Mouse (Mus musculus): Measurements from ENCODE around the gene Exoc3l2.
"Not testable (repeated sequence)": the region's sequence is repeated elsewhere in the genome, so short reads cannot be mapped to it uniquely, and the experiment has no call there.

Exoc3l2 gene

DNA sequence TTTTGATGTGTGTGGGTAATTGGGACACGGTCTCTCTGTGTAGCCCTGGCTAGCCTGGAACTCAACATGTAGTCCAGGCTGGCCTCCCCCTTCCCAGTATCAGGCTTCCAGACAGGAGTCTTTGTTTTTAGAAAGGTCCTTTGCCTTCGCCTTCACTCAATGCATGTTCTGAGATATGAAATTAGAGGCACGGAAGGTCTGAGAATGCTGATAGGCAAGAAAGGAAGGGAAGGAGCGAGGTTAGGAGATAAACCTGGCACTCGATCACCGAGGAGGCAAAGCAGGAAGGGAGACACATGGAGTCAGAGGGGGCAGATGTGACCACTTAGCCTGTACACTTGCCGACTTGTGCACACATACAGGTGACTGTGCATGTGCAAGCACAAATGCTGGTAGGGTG, 23.4 kb downstream of the Exoc3l2 start:
- DNase-seq (ENCODE audit: low read depth, low spot score): no peak

DNA sequence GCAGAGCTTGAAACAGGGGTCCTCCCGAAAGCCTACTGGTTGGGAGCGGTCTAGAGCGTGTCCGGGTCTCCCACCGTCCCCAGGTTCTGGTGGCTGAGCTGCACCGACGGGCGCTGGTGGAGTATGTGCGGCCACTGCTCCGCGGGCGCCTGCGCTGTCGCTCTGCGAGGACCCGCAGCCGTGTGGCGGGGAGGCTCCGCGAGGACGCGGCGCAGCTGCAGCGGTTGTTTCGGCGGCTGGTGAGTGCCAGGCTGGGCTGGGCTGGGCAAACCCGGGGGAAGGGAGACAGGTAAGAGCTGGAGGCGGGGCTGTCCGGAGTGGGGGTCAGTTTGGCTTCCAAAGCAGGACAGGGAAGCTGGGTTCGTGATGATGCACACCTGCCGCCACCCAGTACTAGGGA, 26.4 kb downstream of the Exoc3l2 start:
- DNase-seq (ENCODE audit: low read depth, low spot score): peak; percentile 18

DNA sequence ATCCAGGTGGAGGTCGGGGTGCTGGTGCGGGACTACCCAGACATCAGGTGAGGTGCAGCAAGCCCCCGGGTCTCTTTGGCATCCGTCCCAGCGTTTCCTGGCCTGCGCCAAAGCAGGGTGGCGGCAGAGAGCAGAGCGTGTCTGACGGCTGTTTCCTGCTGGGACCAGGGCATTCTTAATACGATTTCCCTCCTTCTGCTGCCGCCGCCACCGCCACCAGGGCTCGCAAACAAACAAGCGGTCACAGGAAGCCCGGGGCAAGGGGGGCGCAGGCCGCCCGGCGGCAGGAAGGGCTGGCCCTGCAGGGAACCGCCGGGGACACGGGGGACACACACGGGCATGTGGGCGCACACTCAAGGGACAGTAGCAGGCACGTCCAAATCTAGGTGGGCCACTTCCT, 28.6 kb downstream of the Exoc3l2 start:
- no peak for DNase-seq (ENCODE audit: low read depth, low spot score)

DNA sequence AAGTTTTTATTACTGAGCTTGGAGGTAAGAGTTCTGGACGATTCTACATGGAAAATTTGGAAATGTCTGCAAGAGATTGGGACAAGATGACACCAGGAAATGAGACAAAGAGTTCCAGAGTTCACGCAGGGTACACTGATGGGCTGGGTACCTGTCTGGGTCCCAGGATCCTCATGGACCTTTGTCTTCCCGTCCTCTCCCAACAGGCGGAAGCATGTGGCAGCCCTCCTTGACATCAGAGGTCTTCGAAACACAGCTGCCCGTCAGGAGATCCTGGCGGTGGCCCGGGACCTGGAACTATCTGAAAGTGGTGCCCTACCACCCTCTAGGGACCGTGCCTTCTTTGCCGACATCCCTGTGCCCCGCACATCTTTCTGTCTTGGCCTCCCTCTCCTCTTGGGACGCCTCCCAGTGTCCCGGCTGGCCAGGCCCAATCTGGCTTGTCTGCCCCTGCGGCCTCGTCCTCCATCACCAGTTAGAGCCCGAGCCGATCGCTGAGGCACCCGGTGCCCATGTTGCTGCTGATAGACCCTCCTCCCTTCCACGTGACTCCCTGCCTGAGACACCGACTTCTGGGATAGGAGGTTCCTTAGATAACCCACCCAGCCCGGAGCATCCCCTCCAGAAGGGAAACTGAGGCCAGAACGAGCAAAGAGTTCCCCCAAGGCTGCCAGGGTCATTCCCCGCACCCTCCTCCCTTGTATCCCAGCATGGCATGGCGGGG, 31.8 kb downstream of the Exoc3l2 start:
- no peak for DNase-seq (ENCODE audit: low read depth, low spot score)

DNA sequence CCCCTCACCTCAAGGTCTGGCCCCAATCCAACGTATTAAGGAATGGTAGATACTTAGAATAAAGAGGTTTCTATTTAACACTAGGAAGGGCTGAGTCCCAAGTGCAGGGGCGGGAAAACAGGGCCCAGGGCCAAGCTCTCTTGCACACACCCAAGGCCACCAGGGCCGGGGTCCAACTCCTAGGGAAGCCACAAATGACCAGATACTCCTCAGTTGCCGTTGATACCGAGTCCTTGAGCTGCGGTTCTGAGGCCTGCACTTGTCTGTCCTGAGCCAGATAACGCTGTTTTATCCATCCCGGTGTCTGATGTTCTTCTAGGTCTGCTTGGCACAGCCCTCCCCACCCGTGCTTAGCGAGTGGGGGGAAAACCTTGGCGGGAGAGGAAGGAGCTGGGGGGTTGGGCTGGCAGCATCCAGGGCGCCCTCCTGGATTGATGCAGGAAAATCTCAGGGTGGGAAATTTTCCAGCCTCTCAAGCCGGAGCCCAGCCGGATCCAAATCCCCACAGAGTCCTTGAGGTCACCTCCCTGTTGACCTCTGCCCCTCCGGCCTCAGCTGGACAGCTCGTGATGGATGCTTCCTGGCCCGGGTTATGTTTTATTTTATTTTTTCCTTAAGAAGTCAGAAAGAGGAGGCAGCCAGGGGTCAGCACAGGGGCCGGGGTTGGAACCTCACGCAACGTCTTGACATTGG, 32.5 kb downstream of the Exoc3l2 start:
- no peak for DNase-seq (ENCODE audit: low read depth, low spot score)

DNA sequence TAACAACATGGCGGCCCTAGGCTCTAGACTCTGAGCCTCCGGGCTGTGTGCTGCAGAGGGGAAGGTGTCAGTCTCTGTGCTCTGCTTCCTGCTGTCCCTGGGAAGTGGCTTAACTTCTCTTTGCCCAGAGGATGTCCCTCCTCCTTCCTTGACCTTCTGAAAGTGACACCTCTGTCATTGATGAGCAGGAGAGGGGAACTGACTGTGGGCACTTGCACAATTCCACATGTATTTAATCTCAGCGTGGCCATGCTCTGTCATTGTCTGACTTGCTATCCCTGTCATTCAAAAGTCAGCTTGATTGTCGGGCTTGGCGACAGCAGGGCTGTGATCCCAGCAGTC, 33.1 kb downstream of the Exoc3l2 start:
- no peak for DNase-seq (ENCODE audit: low read depth, low spot score)

DNA sequence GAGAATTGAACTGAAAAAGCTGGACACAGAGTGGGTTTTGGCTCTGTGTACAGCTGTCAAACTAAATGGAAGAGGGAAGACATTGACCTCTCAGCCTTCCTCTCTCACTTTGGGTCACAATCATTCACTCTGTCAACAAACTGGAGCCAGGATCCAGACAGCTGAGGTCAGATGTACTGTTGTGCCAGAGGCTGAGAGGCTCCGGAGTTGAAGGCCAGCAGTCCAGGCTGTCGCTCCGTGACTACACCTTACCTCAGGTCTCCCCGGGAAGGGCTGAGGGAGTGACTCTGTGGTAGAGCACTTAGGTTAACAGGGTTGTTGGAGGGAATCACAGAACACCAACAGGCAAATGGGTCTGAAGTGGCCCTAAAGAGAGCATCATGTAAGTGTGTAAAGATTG, 35.2 kb downstream of the Exoc3l2 start:
- no peak for DNase-seq (ENCODE audit: low read depth, low spot score)

DNA sequence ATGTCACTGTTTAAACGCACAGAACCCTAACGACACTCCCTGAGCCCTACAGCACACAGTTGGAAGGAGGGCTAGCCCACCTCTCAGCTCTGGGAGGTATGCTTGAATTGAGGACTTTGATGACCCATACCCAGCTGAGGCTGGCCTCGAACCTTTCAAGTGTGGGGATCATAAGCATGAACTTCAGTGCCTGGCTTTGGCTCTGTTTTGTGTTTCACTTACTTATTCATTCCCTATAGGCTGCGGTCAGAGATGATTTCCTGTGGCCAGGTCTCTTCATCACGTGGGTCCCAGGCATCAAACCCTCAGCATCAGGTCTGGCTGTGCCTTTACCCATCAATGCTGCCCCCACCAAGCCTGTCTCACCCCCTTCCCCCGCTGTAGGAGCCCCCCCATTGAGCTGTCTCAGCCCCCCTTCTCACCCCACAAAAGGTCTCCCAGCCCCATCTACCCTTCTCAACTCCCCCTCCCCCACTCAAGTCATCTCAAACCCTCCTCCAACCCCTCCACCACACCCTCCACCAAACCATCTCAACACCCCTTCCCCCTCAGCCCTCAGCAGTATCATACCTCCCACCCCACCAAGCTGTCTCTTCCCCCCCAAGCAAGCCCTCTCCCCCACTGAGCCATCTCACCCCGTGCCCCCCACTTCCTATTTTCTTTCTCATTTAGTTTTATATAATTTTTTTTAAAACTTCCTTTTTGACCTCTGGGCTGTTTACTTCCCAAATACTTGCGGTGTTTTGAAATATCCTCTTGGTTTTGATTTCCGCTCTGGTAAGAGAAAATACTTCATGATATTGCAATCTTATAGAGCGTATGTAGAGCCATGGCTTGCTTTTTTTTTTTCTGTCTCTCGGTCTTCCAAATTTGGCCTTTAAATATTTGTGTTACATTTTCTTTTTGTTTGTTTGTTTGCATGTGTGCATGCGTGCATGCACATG, 37.6 kb downstream of the Exoc3l2 start:
- no peak for DNase-seq (ENCODE audit: low read depth, low spot score)

DNA sequence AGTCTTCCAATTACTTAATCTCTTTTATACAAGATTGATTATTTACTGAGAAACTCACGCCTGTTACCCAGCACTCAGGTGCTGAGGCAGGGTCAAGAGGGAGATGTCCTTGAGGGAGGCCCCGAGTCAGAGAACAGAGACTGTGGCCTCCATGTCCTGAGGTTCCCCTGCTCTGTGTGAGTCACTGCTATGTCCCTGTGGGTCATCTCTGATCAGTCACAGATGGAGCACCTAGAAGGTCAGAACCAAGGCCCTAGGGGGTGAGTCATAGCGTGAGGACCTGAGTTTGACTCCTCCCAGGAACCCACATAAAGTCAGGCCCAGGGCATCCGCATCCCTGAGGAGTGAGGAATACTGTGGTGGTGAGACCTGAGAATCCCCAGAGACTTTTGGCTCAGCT, 38.5 kb downstream of the Exoc3l2 start:
- no peak for DNase-seq (ENCODE audit: low read depth, low spot score)

DNA sequence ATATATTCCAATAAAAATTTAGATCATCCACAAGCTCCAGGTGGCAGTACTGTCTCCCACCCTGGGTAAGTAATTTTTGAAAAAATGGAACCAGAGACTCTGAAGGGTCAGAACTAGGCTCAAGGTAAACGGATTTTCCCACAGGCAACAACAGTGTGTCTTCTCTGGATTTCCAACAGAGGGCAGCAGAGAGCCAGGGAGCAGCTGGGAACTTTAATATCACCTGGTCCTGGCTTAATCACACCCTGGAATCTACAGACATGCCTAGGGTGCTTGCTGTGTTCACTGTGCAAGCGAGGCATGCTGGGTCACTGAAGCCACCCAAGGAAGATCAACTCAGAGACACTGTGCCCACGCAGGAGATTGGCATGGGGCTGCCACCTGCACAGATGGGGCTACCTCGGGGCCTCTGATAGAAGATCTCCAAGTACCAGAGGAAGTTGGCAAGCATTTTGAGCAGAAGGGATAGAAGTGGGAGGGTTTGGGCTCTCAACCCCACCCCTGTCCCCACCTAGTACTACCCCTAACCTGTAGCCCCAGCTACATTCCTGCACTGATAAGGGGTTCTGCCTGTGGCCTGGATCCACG, 40.4 kb downstream of the Exoc3l2 start:
- DNase-seq (ENCODE audit: low read depth, low spot score): peak; percentile 78

DNA sequence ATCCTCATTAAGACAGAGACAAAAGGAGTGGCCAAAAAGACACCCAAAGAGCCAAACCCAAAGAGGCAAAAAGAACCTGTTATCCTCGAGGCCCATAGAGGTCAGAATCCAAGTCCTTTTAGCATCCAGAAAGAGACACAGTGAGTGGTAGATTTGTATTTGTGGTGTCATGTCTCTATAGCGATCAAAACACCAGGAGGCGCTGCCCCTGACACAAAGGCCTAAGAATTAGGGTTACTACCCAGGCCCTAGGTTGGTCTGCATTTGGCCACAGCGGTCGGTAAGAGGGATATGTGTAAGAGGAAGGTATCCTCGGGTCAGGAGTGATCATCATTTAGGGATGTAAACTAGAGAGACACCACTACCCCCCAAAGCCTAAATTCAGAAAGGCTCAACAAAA, 43.2 kb downstream of the Exoc3l2 start:
- DNase-seq (ENCODE audit: low read depth, low spot score): no peak

DNA sequence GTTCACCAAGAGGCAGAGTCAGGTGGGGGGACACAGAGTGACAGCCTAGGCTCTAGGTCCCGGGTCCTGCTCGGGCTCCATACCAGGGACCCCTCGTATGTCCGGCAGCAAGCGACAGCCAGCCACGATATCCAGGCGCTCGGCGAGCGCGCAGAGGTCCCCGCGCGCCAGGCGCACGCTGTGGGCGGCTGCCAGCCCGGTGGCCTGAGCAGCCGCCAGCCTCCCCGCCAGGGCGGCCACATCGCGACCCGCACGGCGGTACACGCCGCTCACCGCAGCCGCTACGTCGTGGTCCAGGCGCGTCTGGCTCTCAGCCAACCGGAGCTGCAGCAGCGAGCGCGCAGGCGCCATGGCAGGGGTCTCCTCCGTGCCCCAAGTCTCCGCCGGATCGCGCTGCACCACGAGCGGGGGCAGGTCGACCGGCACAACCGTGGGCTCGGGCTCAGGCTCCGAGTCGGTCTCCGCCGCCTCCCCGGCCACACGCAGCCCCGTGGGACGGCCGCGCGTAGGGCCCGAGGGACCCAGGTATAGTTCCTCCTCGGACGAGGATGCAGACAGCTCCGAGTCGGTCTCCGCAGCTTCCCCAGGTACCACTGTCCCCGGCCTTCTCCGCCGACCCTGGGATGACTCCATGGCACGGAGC, 44.0 kb downstream of the Exoc3l2 start:
- peak; percentile 50 for DNase-seq (ENCODE audit: low read depth, low spot score)

DNA sequence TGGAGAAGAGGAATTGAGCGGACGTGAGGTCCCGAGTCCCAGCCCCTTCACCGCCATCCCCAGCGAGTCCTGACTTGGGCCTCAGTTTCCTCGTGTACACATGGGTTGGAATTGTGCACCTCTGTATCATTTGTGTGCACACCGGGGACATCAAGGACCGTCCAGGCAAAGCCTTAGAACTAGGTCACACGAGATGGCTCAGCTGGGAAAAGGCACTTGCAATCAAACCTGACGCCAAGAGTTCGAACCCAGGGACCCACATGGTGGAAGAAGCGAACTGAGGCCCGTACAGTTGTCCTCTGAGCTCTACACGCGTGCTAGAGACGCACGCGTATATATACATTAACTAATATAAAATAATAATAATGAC, 44.5 kb downstream of the Exoc3l2 start:
- no peak for DNase-seq (ENCODE audit: low read depth, low spot score)

DNA sequence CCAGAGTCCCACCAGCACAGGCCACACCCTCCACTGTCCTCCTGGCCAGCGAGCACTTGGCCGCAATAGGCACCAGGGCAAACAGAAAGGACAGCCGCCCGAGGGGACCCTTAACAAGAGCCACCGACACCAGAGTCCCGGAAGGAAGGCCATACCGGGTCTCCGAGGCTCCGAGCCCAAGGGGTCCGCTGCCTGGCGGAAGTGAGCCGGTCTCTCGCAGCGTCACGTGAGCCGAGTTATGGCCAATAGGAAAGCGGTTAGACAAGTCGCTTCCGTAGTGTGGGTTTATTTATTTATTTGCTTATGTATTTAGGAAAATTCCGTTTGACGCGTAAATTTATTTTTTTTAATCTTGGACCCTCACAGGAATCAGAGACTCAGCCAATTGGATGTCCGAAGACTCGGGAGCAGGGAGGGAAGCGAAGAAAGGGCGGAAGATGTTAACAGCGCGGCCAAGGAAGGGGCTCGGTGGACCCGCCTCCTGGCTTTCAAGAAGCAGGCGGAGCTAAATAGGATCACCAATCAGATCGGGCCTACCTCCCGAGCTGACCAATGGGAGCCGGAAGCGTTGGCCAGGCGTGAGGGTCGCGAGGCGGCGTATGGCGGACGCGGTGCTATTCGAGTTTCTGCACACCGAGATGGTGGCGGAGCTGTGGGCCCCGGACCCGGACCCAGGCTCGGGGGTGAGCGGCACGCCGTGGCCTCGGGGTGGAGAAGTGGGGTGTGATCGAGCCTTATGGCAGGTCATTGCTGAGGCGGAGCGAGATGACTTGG, 45.2 kb downstream of the Exoc3l2 start, which contains the start of the genes Bloc1s3 and Trappc6a:
Gene Bloc1s3, minus strand, starts transcription at position 218 of the 774 bp plus-strand sequence.
Gene Trappc6a, plus strand, starts transcription at position 246 of the 774 bp plus-strand sequence.
- peak; percentile 97 for DNase-seq (ENCODE audit: low read depth, low spot score)

DNA sequence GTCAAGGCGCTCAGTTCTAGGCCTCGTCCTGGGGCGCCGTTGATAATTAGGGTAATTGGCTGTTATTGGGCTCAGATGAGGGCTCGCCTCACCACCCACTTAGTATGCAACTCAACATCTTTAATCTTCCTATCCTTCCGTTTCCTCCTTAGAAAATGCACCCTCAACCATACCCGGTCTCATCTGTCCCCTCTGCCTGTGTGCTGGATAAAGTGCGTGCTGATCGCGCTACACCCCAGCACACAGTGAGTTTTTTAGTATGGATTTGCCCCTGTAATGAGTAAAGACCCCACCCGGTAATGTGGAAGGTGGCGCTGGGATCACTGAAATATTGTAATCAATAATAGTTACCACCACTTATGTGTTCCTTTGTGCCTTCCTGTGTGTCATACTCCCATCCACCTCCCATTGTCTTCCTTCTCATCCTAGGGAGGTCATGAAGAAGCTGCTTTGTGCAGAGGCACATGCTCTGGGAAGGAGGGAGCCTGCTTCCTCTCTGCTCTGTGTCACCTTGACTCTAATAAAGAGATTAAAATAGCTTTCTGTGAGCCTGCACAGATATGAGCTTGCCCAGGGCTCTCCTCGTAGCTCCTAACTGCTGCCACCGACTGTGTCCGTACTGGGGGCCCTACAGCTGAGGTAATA, 45.9 kb downstream of the Exoc3l2 start:
- peak; percentile 22 for DNase-seq (ENCODE audit: low read depth, low spot score)

DNA sequence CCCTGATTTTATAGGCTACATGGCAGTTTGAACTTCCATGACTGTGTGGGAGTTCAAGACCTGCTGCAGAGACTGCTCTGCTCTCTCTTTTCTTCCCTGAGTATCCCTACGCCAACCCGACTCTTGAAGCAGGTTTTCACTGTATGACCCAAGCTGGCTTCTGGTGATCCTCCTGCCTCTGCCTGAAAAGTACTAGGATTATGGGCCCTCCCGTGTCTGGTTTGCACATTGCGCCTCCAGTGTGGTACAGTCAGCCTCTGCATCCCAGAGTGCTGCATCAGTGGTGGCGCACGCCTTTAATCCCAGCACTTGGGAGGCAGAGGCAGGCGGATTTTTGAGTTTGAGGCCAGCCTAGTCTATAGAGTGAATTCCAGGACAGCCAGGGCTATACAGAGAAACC, 46.7 kb downstream of the Exoc3l2 start:
- DNase-seq (ENCODE audit: low read depth, low spot score): no peak

DNA sequence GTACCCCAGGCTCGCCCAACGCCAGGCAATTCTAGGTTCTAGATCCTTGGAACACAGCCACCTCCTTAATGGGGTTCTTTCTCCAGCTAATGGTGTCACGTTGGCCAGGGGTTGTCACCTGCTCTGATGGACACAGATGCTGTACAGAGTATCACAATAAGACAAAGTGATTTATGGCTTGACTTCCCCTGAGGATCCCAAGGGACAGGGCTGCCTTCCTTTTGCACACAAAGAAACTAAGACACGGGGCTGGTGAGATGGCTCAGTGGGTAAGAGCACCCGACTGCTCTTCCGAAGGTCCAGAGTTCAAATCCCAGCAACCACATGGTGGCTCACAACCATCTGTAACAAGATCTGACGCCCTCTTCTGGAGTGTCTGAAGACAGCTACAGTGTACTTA, 48.8 kb downstream of the Exoc3l2 start:
- not testable (repeated sequence) for DNase-seq (ENCODE audit: low read depth, low spot score)

DNA sequence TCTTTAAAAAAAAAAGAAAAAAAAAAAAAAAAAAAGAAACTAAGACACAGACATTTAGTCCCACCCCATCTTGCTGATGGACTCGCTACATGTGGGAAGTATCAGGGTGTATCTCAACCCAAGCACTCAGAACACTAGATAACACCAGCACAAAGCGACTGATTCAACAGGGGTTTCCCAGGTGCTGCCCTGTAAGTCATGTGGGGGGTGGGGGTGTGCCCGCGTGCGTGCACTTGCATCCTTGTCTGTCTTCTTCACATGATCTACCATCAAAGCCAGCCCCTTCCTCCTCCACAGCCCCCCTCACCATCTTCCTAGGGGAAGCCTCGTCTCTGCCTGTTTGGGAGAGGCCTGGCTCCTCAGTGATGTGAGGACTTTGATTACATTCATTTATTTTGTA, 49.2 kb downstream of the Exoc3l2 start:
- DNase-seq (ENCODE audit: low read depth, low spot score): no peak

DNA sequence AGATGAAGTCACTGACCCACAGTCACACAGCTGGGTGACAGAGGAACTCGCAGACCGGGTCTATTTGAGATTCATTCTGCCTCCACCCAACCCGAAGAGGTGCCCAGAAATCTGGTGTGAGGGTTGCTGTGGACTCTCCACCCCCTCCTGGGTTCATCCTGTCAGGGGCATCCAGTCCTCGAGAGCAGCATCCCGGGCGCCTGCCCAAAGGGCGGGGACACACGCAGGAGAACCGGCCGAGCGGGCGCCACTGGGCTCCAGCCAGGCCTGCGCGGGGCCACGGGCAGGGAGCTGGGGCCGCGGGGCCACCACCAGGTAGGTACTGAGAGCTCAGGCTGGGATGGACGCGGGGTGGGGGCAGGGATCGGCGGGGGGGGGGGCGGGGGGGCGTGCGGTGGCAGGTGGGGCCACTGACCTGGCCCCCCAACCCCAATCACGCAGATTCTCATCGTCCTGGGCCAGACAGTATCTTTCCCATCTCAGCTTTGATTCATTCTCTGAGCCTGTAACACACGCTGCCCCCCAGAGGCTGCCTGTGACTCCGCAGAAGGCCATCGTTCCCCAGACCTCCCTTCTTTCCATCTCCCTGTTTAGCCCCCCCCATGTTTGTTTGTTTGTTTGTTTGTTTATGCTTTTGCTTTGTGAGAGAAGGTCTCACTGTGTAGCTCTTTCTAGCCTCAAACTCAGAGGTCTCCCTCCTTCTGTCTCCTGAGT, 54.7 kb downstream of the Exoc3l2 start, which contains the start of gene Nkpd1:
Gene Nkpd1, plus strand, starts transcription at position 187 of the 714 bp plus-strand sequence.
- DNase-seq (ENCODE audit: low read depth, low spot score): peak; percentile 67

Data from brain, adult 2 months (tissue).